Mouse (Mus musculus) forebrain, embryonic 13.5 days (tissue): ENCODE results near the gene Lonrf2. TPM values are rescaled to one million over a fixed set of nuclear protein-coding genes. Genes with fewer than 3 reads are reported as not detected.

ENCODE experiments used
- ATAC-seq: fragments of 200-750 bp; cut with Nextera tagmentation; 2 replicates; pipeline ENCODE4 v1.8.0; 2017
- H3K27ac ChIP-seq: fragments of 300-500 bp; sonication (generic); 2 replicates; pipeline ENCODE4 v1.5.1; 2015; ENCODE audit warnings: inconsistent platforms, mild to moderate bottlenecking, moderate library complexity
- H3K27me3 ChIP-seq: fragments of 300-500 bp; sonication (generic); 2 replicates; pipeline ENCODE4 v1.6.1; 2015; ENCODE audit warnings: mild to moderate bottlenecking, inconsistent platforms
- H3K36me3 ChIP-seq: fragments of 300-500 bp; sonication (generic); 2 replicates; pipeline ENCODE4 v1.6.1; 2015; ENCODE audit warnings: mild to moderate bottlenecking, inconsistent platforms; ENCODE audit not compliant: poor library complexity, severe bottlenecking
- H3K4me1 ChIP-seq: fragments of 300-500 bp; sonication (generic); 2 replicates; pipeline ENCODE4 v1.6.1; 2015; ENCODE audit warnings: inconsistent platforms
- H3K4me2 ChIP-seq: fragments of 300-500 bp; sonication (generic); 2 replicates; pipeline ENCODE4 v1.6.1; 2015; ENCODE audit warnings: inconsistent platforms, mild to moderate bottlenecking, moderate library complexity
- H3K4me3 ChIP-seq: fragments of 300-500 bp; sonication (generic); 2 replicates; pipeline ENCODE4 v1.5.1; 2015; ENCODE audit warnings: mild to moderate bottlenecking, inconsistent platforms
- H3K9ac ChIP-seq: fragments of 300-500 bp; sonication (generic); 2 replicates; pipeline ENCODE4 v1.6.1; 2015; ENCODE audit warnings: mild to moderate bottlenecking, inconsistent platforms
- H3K9me3 ChIP-seq: fragments of 300-500 bp; sonication (generic); replicated peaks from 2 replicates; pipeline ENCODE4 v1.6.1; 2016; ENCODE audit warnings: inconsistent platforms
- WGBS: fragments of 180-500 bp; shearing (Covaris S2); methylation state at CpG from one replicate; pipeline ENCODE4 v1.1.7; 2015; 5-methylcytosine and 5-hydroxymethylcytosine counted together
- polyA plus RNA-seq: library from polyadenylated mRNA; unstranded; fragments of >200 nt; fragmentation: Nextera tagmentation; extraction: Ambion mirVana; gene quantifications from 2 replicates; pipeline ENCODE4 v1.2.1, GENCODE M21; 2015

The Lonrf2 gene
- polyA plus RNA-seq, 1 experiment from 2014 or later, result 6.9 TPM

- H3K9ac ChIP-seq, result no peak overlapping the region
- no peaks in the 10 kb centered on the region for H3K27me3 ChIP-seq
- WGBS, result 89% methylated on average over 9 of the region's 9 CpGs
- no peak overlapping the region for H3K4me2 ChIP-seq
- H3K27ac ChIP-seq, result no peak overlapping the region
- H3K36me3 ChIP-seq, result peaks cover 7% of the 10 kb centered on the region; the same call in 1 of the 2 replicates
- H3K4me1 ChIP-seq, result peaks cover 12% of the 10 kb centered on the region
- H3K4me3 ChIP-seq, result no peak overlapping the region
- ATAC-seq, result no peak
- no peaks in the 10 kb centered on the region for H3K9me3 ChIP-seq
Measured at GRCm38 (mm10) chr1:38791016-38791810, 45.3 kb downstream of the Lonrf2 start.

- ATAC-seq, result no peak
- 75% methylated on average over 7 of the region's 7 CpGs for WGBS
- H3K27ac ChIP-seq, result no peak overlapping the region
Measured at GRCm38 (mm10) chr1:38789988-38790602, 46.4 kb downstream of the Lonrf2 start.

DNA sequence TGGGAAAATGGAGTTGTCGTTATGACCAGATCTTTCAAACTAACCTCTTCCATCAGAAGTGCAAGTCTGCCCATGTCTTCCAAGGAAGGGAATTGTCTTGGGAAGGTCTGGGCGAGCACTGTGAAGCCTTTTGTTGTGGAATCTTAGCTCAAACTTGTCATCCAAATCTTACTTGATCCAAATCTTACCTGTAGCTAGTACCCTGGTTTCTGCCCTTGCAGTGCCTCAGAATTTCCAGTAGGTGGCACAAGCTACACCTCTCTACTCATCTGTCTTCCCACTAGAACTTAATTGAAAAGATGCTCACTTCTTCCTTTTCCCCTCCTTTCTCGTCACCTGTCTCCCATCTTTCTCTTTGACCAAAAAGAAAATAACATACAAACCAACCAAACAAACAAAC lies 47.6 kb downstream of the Lonrf2 start:
- no peak overlapping the region for H3K27ac ChIP-seq
- H3K27me3 ChIP-seq, result no peaks in the 10 kb centered on the region
- H3K4me3 ChIP-seq, result no peak overlapping the region
- 59% methylated on average over 3 of the region's 3 CpGs for WGBS
- H3K9ac ChIP-seq, result no peak overlapping the region
- H3K36me3 ChIP-seq, result 0 out of 2 replicates have a peak, but pooled peaks cover 5% of the 10 kb centered on the region
- H3K4me1 ChIP-seq, result peaks cover 17% of the 10 kb centered on the region; the same call in 1 of the 2 replicates
- no peak for ATAC-seq
- no peaks in the 10 kb centered on the region for H3K9me3 ChIP-seq
- no peak overlapping the region for H3K4me2 ChIP-seq

More at GRCm38 (mm10) chr1:38789988-38790602, 46.4 kb downstream of the Lonrf2 start:
- Histone ChIP-seq H3K9ac (no peak overlapping the region), H3K4me3 (no peak overlapping the region), H3K9me3 (no peaks in the 10 kb centered on the region), H3K36me3 (0 out of 2 replicates have a peak, but pooled peaks cover 5% of the 10 kb centered on the region), H3K4me1 (peaks cover 17% of the 10 kb centered on the region; the same call in 1 of the 2 replicates), H3K4me2 (no peak overlapping the region), H3K27me3 (no peaks in the 10 kb centered on the region)

DNA sequence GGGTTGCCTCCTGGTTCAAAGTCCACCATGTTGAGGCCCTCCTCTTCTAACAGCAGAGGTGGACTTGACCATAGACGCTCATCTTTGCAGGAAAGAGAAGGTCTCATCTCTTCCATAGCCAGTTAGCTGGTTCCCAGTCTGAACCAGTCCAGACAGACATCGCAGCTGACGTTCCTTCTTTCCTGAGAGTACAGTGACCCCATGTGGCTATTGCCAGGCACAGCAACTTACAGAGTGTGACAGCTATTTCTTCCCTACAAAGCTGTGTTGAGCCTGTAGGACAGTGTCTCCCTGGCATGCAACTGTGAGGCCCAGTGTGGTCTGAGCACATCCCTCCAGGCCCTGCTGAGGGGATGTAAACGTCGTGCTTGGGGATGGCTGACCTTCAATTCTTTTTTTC lies 49.1 kb downstream of the Lonrf2 start:
- 16% methylated on average over 5 of the region's 5 CpGs for WGBS
- Histone ChIP-seq H3K9ac (no peak overlapping the region), H3K27me3 (no peaks in the 10 kb centered on the region), H3K36me3 (0 out of 2 replicates have a peak, but pooled peaks cover 5% of the 10 kb centered on the region), H3K27ac (no peak overlapping the region), H3K4me1 (peaks cover 17% of the 10 kb centered on the region; the same call in 1 of the 2 replicates), H3K9me3 (no peaks in the 10 kb centered on the region), H3K4me2 (no peak overlapping the region), H3K4me3 (no peak overlapping the region)
- peak; percentile 65 for ATAC-seq

DNA sequence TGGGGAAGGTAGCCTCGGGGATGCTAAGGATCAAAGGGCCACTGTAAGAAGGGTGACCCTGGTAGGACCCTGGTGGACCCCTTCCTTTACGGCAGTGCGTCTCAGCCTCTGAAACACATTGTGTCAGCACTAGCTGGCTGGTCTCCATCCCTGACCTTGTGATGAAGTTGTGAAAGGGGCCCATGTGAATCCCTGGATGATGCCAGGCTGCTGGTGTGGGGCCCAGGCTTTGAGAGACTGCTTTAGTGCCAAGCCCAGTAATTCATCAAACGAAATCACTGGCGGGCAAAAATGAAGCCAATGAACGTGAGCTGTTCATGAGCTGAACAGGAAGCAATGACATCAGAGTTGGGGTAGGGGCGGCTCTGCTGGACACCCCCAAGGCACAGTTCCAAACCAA lies 50.2 kb downstream of the Lonrf2 start:
- 69% methylated on average over 7 of the region's 7 CpGs for WGBS
- peak; percentile 16; the same call in 1 of the 2 replicates for ATAC-seq
- Histone ChIP-seq H3K27ac (no peak overlapping the region), H3K4me1 (peaks cover 17% of the 10 kb centered on the region; the same call in 1 of the 2 replicates), H3K9ac (no peak overlapping the region), H3K4me3 (no peak overlapping the region), H3K27me3 (no peaks in the 10 kb centered on the region), H3K9me3 (no peaks in the 10 kb centered on the region), H3K4me2 (no peak overlapping the region), H3K36me3 (no peaks in the 10 kb centered on the region)

- H3K4me1 ChIP-seq, result no peaks in the 10 kb centered on the region
- H3K36me3 ChIP-seq, result no peaks in the 10 kb centered on the region
- no peak overlapping the region for H3K27ac ChIP-seq
- no peak overlapping the region for H3K9ac ChIP-seq
- 95% methylated on average over 1 of the region's 1 CpGs for WGBS
- H3K4me3 ChIP-seq, result no peak overlapping the region
- no peak for ATAC-seq
- no peak overlapping the region for H3K4me2 ChIP-seq
- no peaks in the 10 kb centered on the region for H3K9me3 ChIP-seq
- no peaks in the 10 kb centered on the region for H3K27me3 ChIP-seq
Measured at GRCm38 (mm10) chr1:38778271-38778670, 58.2 kb downstream of the Lonrf2 start.

DNA sequence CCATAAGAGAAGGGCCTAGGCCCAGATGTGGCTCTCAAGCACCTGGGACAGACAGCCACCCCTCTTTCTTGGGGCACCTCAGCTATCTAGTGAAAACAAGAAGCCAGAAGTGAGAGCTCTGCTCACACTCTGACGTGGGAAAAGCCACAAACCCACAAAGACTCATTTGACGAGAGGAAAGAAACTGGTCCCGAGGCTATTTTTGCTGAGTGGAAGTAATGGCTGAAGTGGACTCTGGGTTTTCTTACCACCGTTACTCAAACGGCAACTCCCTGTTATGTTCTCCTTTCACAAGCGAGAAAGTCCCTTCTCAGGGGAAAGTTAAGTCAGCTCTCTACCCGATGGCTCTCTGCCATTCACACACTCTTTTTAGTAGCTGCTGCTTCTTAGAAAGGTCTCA lies 59.0 kb downstream of the Lonrf2 start:
- no peak overlapping the region for H3K27ac ChIP-seq
- no peak overlapping the region for H3K4me2 ChIP-seq
- H3K4me3 ChIP-seq, result no peak overlapping the region
- no peaks in the 10 kb centered on the region for H3K9me3 ChIP-seq
- H3K36me3 ChIP-seq, result no peaks in the 10 kb centered on the region
- H3K27me3 ChIP-seq, result no peaks in the 10 kb centered on the region
- no peaks in the 10 kb centered on the region for H3K4me1 ChIP-seq
- 81% methylated on average over 7 of the region's 7 CpGs for WGBS
- no peak for ATAC-seq
- H3K9ac ChIP-seq, result no peak overlapping the region

DNA sequence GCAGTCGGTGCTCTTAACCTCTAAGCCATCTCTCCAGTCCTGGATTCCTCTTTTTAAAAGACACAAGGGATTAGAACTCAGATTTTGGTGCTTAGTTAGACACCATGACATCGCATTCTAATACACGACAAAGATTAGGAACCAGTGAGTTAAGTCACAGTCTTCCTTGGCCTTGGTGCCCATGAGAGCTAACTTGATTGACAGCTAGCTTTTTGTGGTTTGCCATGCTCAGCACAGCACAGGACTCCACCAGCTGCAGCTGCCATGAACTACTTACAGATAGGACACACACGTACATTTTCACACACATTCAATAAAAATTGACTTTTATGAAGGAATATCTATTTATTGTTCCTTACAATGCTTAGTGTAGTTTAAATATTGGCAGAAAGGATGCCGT lies 60.8 kb downstream of the Lonrf2 start:
- H3K9ac ChIP-seq, result no peak overlapping the region
- no peaks in the 10 kb centered on the region for H3K36me3 ChIP-seq
- WGBS, result 93% methylated on average over 5 of the region's 5 CpGs
- H3K4me3 ChIP-seq, result no peak overlapping the region
- no peak for ATAC-seq
- H3K27me3 ChIP-seq, result no peaks in the 10 kb centered on the region
- H3K4me2 ChIP-seq, result no peak overlapping the region
- no peaks in the 10 kb centered on the region for H3K9me3 ChIP-seq
- no peaks in the 10 kb centered on the region for H3K4me1 ChIP-seq
- no peak overlapping the region for H3K27ac ChIP-seq

DNA sequence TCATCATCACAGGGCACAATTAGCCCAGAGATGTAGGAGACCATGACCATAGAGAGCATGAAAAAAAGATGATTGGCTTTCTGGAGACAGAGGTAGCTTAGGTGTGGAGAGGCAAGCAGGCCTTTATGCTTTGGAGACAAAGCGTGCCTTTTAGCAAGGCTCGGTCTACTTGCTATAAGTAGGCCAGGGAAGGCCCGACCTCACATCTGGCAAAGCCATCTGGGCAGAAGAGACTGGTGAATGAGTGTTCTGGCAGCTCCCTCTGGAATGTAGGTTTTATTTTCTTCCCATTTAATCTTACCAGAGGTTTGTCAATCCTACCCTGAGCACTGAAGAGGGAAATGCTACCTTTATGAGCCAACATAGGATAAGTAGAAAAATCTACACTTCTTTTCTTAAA lies 65.8 kb downstream of the Lonrf2 start:
- peaks cover 16% of the 10 kb centered on the region for H3K4me1 ChIP-seq
- no peak overlapping the region for H3K4me2 ChIP-seq
- 87% methylated on average over 3 of the region's 3 CpGs for WGBS
- H3K4me3 ChIP-seq, result no peak overlapping the region
- H3K27me3 ChIP-seq, result 0 out of 2 replicates have a peak, but pooled peaks cover 9% of the 10 kb centered on the region
- H3K9me3 ChIP-seq, result no peaks in the 10 kb centered on the region
- H3K9ac ChIP-seq, result no peak overlapping the region
- no peak overlapping the region for H3K27ac ChIP-seq
- ATAC-seq, result no peak
- no peaks in the 10 kb centered on the region for H3K36me3 ChIP-seq

DNA sequence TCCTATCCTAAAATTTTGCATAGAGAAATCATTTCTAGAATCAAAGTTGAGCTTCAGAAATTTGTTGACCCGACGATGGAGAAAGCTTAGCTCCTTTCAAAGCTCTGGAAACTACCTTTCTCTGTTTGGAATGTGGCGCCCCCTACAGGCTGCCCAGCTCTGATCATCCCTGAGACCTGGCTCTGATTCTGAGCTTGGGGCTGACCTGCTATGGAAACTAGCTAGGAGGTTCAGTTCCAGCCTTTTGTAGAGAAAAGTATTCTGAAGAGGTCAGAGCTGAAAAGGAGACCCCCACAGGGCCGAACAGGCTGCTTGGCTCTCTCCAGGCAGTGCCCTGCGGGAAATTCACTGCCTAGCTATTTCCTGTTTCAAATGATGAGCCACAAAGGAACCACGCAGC lies 66.6 kb downstream of the Lonrf2 start:
- Histone ChIP-seq H3K9me3 (no peaks in the 10 kb centered on the region), H3K27ac (no peak overlapping the region), H3K4me2 (no peak overlapping the region), H3K27me3 (0 out of 2 replicates have a peak, but pooled peaks cover 9% of the 10 kb centered on the region), H3K36me3 (no peaks in the 10 kb centered on the region), H3K4me3 (no peak overlapping the region), H3K4me1 (peaks cover 16% of the 10 kb centered on the region), H3K9ac (no peak overlapping the region)
- ATAC-seq, result no peak
- 17% methylated on average over 6 of the region's 6 CpGs for WGBS

- peaks cover 16% of the 10 kb centered on the region for H3K4me1 ChIP-seq
- H3K9ac ChIP-seq, result no peak overlapping the region
- no peaks in the 10 kb centered on the region for H3K9me3 ChIP-seq
- no peaks in the 10 kb centered on the region for H3K36me3 ChIP-seq
- 0 out of 2 replicates have a peak, but pooled peaks cover 9% of the 10 kb centered on the region for H3K27me3 ChIP-seq
- no peak overlapping the region for H3K4me2 ChIP-seq
- ATAC-seq, result peak; percentile 82
- H3K27ac ChIP-seq, result 0 out of 2 replicates have a peak overlapping the region, but pooled peaks have one; percentile 37
- 9% methylated on average over 11 of the region's 11 CpGs for WGBS
- H3K4me3 ChIP-seq, result no peak overlapping the region
Measured at GRCm38 (mm10) chr1:38767812-38768211, 68.7 kb downstream of the Lonrf2 start.
